Mouse (Mus musculus): Measurements from ENCODE around the gene Adgrd1.

Gene Adgrd1

GRCm38 (mm10) chr5:129077240-129077639, 19.3 kb upstream of the Adgrd1 start:
- in situ Hi-C loops (cut with MboI; ENCODE audit: low pct_unique_long_range_greater_than_20kb in 1 of 2, low sequenced_read_pairs in 2 of 2, unreplicated experiment in 1 of 2): loop anchor here in 1 of 2 experiments (10.0 kb wide), 1 partner anchor 48 kb away; no protein-coding TSS in a partner anchor

DNA sequence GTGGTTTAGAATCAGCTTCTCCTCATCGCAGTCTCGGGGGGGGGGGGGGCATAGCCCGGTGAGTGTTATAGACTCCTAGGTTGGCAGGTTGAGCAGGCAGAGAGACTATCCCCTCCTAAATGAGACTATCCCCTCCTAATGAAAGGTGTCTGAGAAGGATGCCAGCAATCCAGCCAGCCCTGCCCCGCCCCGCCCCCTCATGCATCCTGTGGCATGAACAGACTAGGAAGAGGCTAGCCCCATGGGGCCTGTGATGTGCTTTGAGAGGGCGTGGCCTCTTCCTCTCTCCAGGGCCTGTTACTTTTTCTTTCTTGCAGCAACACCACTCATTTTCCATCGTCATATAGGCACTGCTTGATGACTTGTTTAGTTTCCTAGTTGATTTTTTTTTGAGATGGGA, 15.0 kb upstream of the Adgrd1 start:
- in situ Hi-C loops (cut with MboI; ENCODE audit: low pct_unique_long_range_greater_than_20kb in 1 of 2, low sequenced_read_pairs in 2 of 2, unreplicated experiment in 1 of 2): no loop called here

- in situ Hi-C loops (cut with MboI; ENCODE audit: low pct_unique_long_range_greater_than_20kb in 1 of 2, low sequenced_read_pairs in 2 of 2, unreplicated experiment in 1 of 2): no loop called here
Measured at GRCm38 (mm10) chr5:129085153-129085552, 11.4 kb upstream of the Adgrd1 start.

DNA sequence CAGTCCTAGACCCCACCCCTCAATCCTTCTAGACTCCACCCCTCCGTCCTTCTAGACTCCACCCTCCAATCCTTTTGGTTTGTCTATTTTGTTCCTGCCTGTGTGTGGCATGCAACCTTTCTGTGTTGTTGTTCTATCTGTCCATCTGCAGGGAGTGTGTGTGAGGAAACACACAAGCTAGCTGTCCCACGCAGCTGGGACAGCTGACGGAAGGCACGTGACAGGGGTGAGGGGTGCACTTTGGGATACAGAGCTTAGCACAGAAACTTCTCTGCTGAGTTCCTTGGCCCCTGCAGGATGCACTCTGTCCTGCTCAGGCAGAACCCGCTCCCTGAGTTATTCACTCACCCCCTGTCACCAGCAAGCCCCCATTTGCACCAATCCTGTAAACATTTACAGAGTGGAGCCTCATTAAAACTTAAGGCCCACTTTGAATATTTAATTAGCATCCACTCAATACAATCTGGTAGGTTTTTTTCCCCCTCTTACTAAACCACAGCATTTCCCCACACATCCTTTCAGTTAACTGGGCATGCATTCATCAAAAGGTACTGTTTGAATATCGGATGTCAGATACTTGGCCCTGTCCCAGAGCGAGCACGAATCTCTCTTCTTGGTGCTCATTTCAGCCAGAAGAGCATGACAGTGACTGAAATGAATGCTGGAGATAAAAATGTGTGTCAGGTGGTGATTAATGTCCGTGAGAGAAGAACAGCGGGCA, 4.0 kb upstream of the Adgrd1 start:
- in situ Hi-C loops (cut with MboI; ENCODE audit: low pct_unique_long_range_greater_than_20kb in 1 of 2, low sequenced_read_pairs in 2 of 2, unreplicated experiment in 1 of 2): no loop called here

- in situ Hi-C loops (cut with MboI; ENCODE audit: low pct_unique_long_range_greater_than_20kb in 1 of 2, low sequenced_read_pairs in 2 of 2, unreplicated experiment in 1 of 2): no loop called here
Measured at GRCm38 (mm10) chr5:129093158-129093557, 3.4 kb upstream of the Adgrd1 start.

DNA sequence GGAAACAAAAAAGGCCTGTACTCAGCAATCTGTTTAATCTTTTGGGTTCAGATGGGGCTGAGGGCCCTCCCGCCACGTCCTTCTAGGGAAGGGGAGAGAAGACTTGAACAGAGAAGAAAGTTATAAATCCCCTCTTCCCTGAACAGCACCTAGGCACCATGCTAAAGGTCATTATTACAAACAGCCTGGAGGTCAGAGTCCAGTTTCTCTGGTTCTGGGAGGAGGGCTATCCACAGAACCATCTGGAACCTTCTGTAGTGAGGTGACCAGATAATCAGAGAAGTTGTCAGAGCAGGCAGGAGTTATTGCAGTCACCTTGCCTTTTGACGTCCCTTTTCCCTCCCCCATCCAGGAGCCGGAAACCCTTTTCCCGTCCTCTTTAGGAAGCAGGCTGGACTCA, 2.3 kb upstream of the Adgrd1 start:
- in situ Hi-C loops (cut with MboI; ENCODE audit: low pct_unique_long_range_greater_than_20kb in 1 of 2, low sequenced_read_pairs in 2 of 2, unreplicated experiment in 1 of 2): no loop called here

GRCm38 (mm10) chr5:129104043-129104442, 7.5 kb downstream of the Adgrd1 start:
- in situ Hi-C loops (cut with MboI; ENCODE audit: low pct_unique_long_range_greater_than_20kb in 1 of 2, low sequenced_read_pairs in 2 of 2, unreplicated experiment in 1 of 2): no loop called here

DNA sequence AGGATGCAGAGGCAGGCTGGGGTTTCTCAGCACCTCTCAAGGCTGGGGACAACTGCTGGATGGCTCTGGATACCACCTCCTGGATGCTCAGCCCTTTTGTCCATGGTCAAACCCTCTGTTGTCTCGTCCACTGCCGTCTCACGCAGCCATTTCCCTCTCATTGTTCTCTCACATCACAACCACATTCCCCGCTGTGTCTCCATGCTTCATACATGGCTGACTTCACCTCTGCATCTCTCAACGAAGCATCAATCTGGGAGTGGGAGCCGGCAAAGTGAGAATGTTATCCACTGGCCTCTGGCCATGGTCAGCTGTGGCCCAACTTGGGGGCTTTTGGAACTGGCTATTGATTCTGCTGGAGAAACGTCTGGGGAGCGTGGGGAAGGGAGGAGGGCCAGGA, 15.2 kb downstream of the Adgrd1 start:
- in situ Hi-C loops (cut with MboI; ENCODE audit: low pct_unique_long_range_greater_than_20kb in 1 of 2, low sequenced_read_pairs in 2 of 2, unreplicated experiment in 1 of 2): no loop called here

DNA sequence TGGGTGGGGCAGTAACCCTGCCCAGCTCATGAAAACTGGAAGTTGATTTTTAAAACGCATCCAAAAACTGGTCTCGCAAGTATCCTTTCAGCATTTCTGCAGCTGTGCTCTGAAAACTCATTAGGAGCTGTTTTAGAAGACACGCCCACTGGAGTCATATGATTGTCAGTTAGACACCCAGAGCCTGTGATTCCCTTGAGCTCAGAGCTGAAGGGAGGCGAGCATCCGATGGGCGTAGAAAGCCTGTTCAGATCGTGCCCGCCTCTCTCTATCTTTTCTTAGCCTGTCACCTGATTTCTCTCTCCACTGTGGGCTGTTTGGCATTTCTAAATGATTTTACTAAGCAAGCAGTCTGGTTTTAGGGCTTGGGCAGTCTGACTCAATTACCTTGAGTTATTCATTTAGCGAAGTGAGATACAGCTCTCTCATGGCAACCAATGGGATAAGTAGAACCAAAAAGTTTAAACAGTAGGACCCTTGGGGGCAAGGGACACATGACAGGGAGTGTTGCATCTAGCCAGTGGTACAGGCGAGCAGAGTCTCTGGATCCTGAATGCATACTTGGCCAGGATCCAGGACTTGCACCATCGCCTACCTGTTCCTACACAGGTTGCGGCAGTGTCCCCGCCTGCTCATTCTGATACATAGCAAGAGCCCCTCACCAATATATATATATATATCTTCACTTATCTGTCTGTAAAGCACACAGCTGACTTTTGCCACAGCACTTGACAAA, 17.4 kb downstream of the Adgrd1 start:
- in situ Hi-C loops (cut with MboI; ENCODE audit: low pct_unique_long_range_greater_than_20kb in 1 of 2, low sequenced_read_pairs in 2 of 2, unreplicated experiment in 1 of 2): no loop called here

DNA sequence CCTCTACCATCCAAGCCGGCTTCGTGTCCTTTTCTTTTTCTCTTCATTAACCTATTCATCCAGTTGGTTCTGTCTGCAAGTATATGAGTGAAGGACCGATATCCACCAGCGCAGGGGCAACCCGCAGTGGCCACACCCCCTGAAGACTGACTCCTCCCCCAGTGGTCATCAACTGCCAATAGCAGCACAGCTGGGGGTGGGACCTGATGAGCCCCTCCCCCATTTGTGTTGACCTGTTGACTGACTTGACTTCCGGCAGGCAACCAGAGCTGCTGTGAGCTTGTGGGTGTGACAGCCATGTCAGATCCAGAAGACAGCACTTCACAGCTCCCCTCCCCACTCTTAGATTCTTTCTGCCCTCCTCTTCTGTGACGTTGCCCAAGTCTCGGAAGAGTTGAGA, 19.7 kb downstream of the Adgrd1 start:
- in situ Hi-C loops (cut with MboI; ENCODE audit: low pct_unique_long_range_greater_than_20kb in 1 of 2, low sequenced_read_pairs in 2 of 2, unreplicated experiment in 1 of 2): no loop called here

DNA sequence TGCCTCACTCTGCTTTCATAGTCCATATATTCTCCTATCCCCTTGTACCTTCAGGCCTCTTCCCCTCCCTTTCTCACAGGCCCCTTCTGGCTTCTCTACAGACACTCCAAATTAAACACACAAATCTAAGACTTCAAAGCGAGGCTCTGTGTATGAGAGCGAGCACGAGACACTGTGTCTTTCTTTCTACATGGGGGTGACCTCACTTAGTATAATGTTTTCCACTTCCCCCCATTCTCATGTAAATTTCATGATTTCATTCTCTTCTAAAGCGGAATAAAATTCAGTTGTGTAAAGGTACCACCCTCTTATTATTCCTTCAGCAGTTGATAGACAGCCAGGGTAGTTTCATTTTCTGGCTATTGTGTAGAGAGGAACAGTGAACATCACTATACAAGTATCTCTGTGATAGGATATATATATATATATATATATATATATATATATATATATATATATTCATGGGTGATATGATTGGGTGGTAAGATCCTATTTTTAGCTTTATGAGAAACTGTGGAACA, 21.1 kb downstream of the Adgrd1 start:
- in situ Hi-C loops (cut with MboI; ENCODE audit: low pct_unique_long_range_greater_than_20kb in 1 of 2, low sequenced_read_pairs in 2 of 2, unreplicated experiment in 1 of 2): no loop called here

GRCm38 (mm10) chr5:129118523-129118922, 22.0 kb downstream of the Adgrd1 start:
- in situ Hi-C loops (cut with MboI; ENCODE audit: low pct_unique_long_range_greater_than_20kb in 1 of 2, low sequenced_read_pairs in 2 of 2, unreplicated experiment in 1 of 2): no loop called here

DNA sequence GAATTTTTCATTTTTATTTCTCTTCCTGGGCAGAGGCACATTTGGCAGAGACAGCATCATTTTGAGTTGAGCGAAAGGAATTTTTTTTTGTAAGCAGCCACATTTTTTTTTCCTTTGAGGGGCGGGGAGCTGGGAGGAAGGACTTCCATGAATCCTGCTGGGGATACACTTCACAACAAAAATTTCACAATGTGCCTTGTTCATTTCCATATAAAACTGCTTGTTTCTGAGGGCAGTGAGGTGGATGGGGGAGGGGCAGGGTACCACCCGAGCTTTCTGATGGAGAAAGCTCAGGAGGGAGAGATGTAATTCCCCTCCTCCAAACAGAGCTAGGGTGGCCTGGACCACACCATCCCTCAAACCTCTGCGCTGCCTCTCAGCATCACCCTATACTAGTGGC, 22.6 kb downstream of the Adgrd1 start:
- in situ Hi-C loops (cut with MboI; ENCODE audit: low pct_unique_long_range_greater_than_20kb in 1 of 2, low sequenced_read_pairs in 2 of 2, unreplicated experiment in 1 of 2): no loop called here

GRCm38 (mm10) chr5:129121654-129122285, 25.2 kb downstream of the Adgrd1 start:
- in situ Hi-C loops (cut with MboI; ENCODE audit: low pct_unique_long_range_greater_than_20kb in 1 of 2, low sequenced_read_pairs in 2 of 2, unreplicated experiment in 1 of 2): loop anchor here in 1 of 2 experiments (10.0 kb wide), 1 partner anchor 47 kb away; no protein-coding TSS in a partner anchor

- in situ Hi-C loops (cut with MboI; ENCODE audit: low pct_unique_long_range_greater_than_20kb in 1 of 2, low sequenced_read_pairs in 2 of 2, unreplicated experiment in 1 of 2): loop anchor here in 1 of 2 experiments (10.0 kb wide), 1 partner anchor 48 kb away; no protein-coding TSS in a partner anchor
Measured at GRCm38 (mm10) chr5:129122491-129122890, 25.9 kb downstream of the Adgrd1 start.

- in situ Hi-C loops (cut with MboI; ENCODE audit: low pct_unique_long_range_greater_than_20kb in 1 of 2, low sequenced_read_pairs in 2 of 2, unreplicated experiment in 1 of 2): loop anchor here in 1 of 2 experiments (10.0 kb wide), 1 partner anchor 49 kb away; no protein-coding TSS in a partner anchor
Measured at GRCm38 (mm10) chr5:129124070-129124828, 27.7 kb downstream of the Adgrd1 start.

GRCm38 (mm10) chr5:129128310-129128709, 31.8 kb downstream of the Adgrd1 start:
- in situ Hi-C loops (cut with MboI; ENCODE audit: low pct_unique_long_range_greater_than_20kb in 1 of 2, low sequenced_read_pairs in 2 of 2, unreplicated experiment in 1 of 2): loop anchor here in 1 of 2 experiments (10.0 kb wide), 1 partner anchor 54 kb away; no protein-coding TSS in a partner anchor

GRCm38 (mm10) chr5:129130301-129130700, 33.8 kb downstream of the Adgrd1 start:
- in situ Hi-C loops (cut with MboI; ENCODE audit: low pct_unique_long_range_greater_than_20kb in 1 of 2, low sequenced_read_pairs in 2 of 2, unreplicated experiment in 1 of 2): no loop called here
